Mouse (Mus musculus) bone marrow macrophage, adult 2 months (primary cell): ENCODE data around the gene Glt28d2.

Experiments
- CTCF ChIP-seq: IDR thresholded peaks from 2 replicates; pipeline ENCODE4 v1.5.1; 2012; ENCODE audit warnings: low read depth, mild to moderate bottlenecking, low read length, moderate library complexity
- POLR2A ChIP-seq: IDR thresholded peaks from 2 replicates; pipeline ENCODE4 v1.6.1; 2012; ENCODE audit warnings: mild to moderate bottlenecking, low read depth, low read length, borderline replicate concordance

- TF ChIP-seq POLR2A = no peak
- no peak for TF ChIP-seq CTCF
Measured at GRCm38 (mm10) chr3:85886636-85887238, 579 bp downstream of the Glt28d2 start.
